Mouse (Mus musculus): ENCODE measurements around the gene Mpp3. TPM values are rescaled to one million over a fixed set of nuclear protein-coding genes. Genes with fewer than 3 reads are reported as not detected.

The Mpp3 gene
- polyA plus RNA-seq, 1 experiment, result 1.4 TPM

- DNase-seq (ENCODE audit: low spot score), result no peak
Measured at GRCm38 (mm10) chr11:101974923-101975322, 53.3 kb downstream of the Mpp3 start.

GRCm38 (mm10) chr11:101974181-101974580 is 54.1 kb downstream of the Mpp3 start:
- no peak for DNase-seq (ENCODE audit: low spot score)

GRCm38 (mm10) chr11:101973496-101973895 is 54.8 kb downstream of the Mpp3 start:
- no peak for DNase-seq (ENCODE audit: low spot score)

GRCm38 (mm10) chr11:101972651-101973050 is 55.6 kb downstream of the Mpp3 start:
- DNase-seq (ENCODE audit: low spot score), result no peak

- DNase-seq (ENCODE audit: low spot score), result no peak
Measured at GRCm38 (mm10) chr11:101972097-101972496, 56.2 kb downstream of the Mpp3 start.

GRCm38 (mm10) chr11:101971410-101971809 is 56.9 kb downstream of the Mpp3 start:
- no peak for DNase-seq (ENCODE audit: low spot score)

- no peak for DNase-seq (ENCODE audit: low spot score)
Measured at GRCm38 (mm10) chr11:101969835-101970234, 58.4 kb downstream of the Mpp3 start.

- peak; percentile 42 for DNase-seq (ENCODE audit: low spot score)
Measured at GRCm38 (mm10) chr11:101968791-101969190, 59.5 kb downstream of the Mpp3 start.

- DNase-seq (ENCODE audit: low spot score), result no peak
Measured at GRCm38 (mm10) chr11:101968311-101968710, 60.0 kb downstream of the Mpp3 start.

GRCm38 (mm10) chr11:101966965-101967614 is 61.2 kb downstream of the Mpp3 start, which contains the start of gene Sost:
Gene Sost, minus strand, starts transcription at chr11:101967015.
- DNase-seq (ENCODE audit: low spot score), result no peak

GRCm38 (mm10) chr11:101965553-101965952 is 62.7 kb downstream of the Mpp3 start:
- no peak for DNase-seq (ENCODE audit: low spot score)

- DNase-seq (ENCODE audit: low spot score), result no peak
Measured at GRCm38 (mm10) chr11:101964647-101965046, 63.6 kb downstream of the Mpp3 start.

- peak; percentile 30 for DNase-seq (ENCODE audit: low spot score)
Measured at GRCm38 (mm10) chr11:101963473-101964291, 64.6 kb downstream of the Mpp3 start.

- DNase-seq (ENCODE audit: low spot score), result no peak
Measured at GRCm38 (mm10) chr11:101963043-101963442, 65.2 kb downstream of the Mpp3 start.

- no peak for DNase-seq (ENCODE audit: low spot score)
Measured at GRCm38 (mm10) chr11:101957476-101957875, 70.8 kb downstream of the Mpp3 start.

- DNase-seq (ENCODE audit: low spot score), result no peak
Measured at GRCm38 (mm10) chr11:101953441-101953840, 74.8 kb downstream of the Mpp3 start.

- DNase-seq (ENCODE audit: low spot score), result no peak
Measured at GRCm38 (mm10) chr11:101952541-101953341, 75.5 kb downstream of the Mpp3 start.

- DNase-seq (ENCODE audit: low spot score), result no peak
Measured at GRCm38 (mm10) chr11:101950021-101950420, 78.2 kb downstream of the Mpp3 start.
